Mouse (Mus musculus) stomach, embryonic 16.5 days (tissue): ENCODE results near the gene Angptl7. TPM values are rescaled to one million over a fixed set of nuclear protein-coding genes. Genes with fewer than 3 reads are reported as not detected.

ENCODE experiments used
- ATAC-seq: fragments of 200-750 bp; cut with Nextera tagmentation; 2 replicates; pipeline ENCODE4 v1.8.0; 2017; ENCODE audit warnings: moderate number of reproducible peaks, moderate TSS enrichment; ENCODE audit not compliant: insufficient read depth, low FRiP score
- H3K27ac ChIP-seq: fragments of 300-500 bp; sonication (generic); 2 replicates; pipeline ENCODE4 v1.5.1; 2014; ENCODE audit warnings: low read length
- H3K27me3 ChIP-seq: fragments of 300-500 bp; sonication (generic); 2 replicates; pipeline ENCODE4 v1.6.1; 2014; ENCODE audit warnings: low read length, control low read depth, mixed read lengths; ENCODE audit not compliant: control insufficient read depth, insufficient read depth
- H3K36me3 ChIP-seq: fragments of 300-500 bp; sonication (generic); 2 replicates; pipeline ENCODE4 v1.6.1; 2014; ENCODE audit warnings: low read length; ENCODE audit not compliant: control insufficient read depth, insufficient read depth
- H3K4me1 ChIP-seq: fragments of 300-500 bp; sonication (generic); 2 replicates; pipeline ENCODE4 v1.6.1; 2014; ENCODE audit warnings: low read length, control low read depth, mixed read lengths; ENCODE audit not compliant: control insufficient read depth, insufficient read depth
- H3K4me2 ChIP-seq: fragments of 300-500 bp; sonication (generic); 2 replicates; pipeline ENCODE4 v1.6.1; 2014; ENCODE audit warnings: low read depth, low read length, mixed read lengths
- H3K4me3 ChIP-seq: fragments of 300-500 bp; sonication (generic); replicated peaks from 2 replicates; pipeline ENCODE4 v1.5.1; 2014; ENCODE audit warnings: mild to moderate bottlenecking, low read length
- H3K9ac ChIP-seq: fragments of 300-500 bp; sonication (generic); 2 replicates; pipeline ENCODE4 v1.6.1; 2014; ENCODE audit warnings: low read length
- H3K9me3 ChIP-seq: fragments of 300-500 bp; sonication (generic); replicated peaks from 2 replicates; pipeline ENCODE4 v1.6.1; 2016; ENCODE audit warnings: low read length, control low read depth; ENCODE audit not compliant: control insufficient read depth
- WGBS: fragments of 180-500 bp; shearing (Covaris S2); extraction: QIAGEN DNeasy Blood & Tissue Kit; methylation state at CpG from one replicate; pipeline ENCODE4 v1.1.7; 2014; 5-methylcytosine and 5-hydroxymethylcytosine counted together
- polyA plus RNA-seq: library from polyadenylated mRNA; unstranded; fragments of >200 nt; fragmentation: Nextera tagmentation; extraction: Ambion mirVana; gene quantifications from 2 replicates; pipeline ENCODE4 v1.2.1, GENCODE M21; 2015

Gene Angptl7
- polyA plus RNA-seq, 1 experiment from 2014 or later, result 6.5 TPM

GRCm38 (mm10) chr4:148523538-148523937 is 23.3 kb upstream of the Angptl7 start:
- H3K9me3 ChIP-seq, result no peaks in the 10 kb centered on the region

DNA sequence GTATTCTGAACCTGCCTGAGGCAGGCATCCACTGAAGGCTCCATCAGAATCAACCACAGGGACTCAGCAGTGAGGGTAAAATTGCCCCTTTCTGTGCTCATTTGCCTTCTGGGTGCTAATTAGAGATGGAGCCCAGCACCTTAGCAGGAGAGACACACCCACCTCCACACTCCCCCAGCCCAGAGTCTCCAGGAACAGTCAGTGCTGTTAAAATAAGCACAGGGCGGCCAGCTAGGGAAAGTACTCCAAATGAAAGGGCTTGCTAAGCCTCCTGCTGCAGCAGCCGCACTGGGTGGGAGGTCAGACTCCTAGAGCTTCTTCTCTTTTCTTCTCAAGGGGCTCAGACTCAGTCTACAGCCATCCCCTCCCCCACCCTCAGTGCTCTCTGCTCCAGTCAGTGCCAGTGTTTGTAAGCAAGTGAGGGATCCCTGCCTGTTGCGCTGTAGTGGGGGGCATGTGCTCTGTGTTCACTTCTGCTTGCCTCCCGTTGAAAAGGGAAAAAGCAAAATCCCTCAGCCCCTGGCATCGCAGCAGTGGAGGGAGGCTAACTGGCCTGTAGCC is 18.1 kb upstream of the Angptl7 start:
- Histone ChIP-seq H3K4me1 (no peaks in the 10 kb centered on the region), H3K36me3 (peaks cover 13% of the 10 kb centered on the region)

More at GRCm38 (mm10) chr4:148523538-148523937, 23.3 kb upstream of the Angptl7 start:
- Histone ChIP-seq H3K4me1 (no peaks in the 10 kb centered on the region), H3K4me3 (no peak overlapping the region), H3K36me3 (peaks cover 28% of the 10 kb centered on the region), H3K9ac (no peak overlapping the region), H3K27ac (no peak overlapping the region), H3K4me2 (no peak overlapping the region), H3K27me3 (no peaks in the 10 kb centered on the region)
- WGBS, result 80% methylated on average over 7 of the region's 7 CpGs
- no peak for ATAC-seq

GRCm38 (mm10) chr4:148517809-148518208 is 17.5 kb upstream of the Angptl7 start:
- Histone ChIP-seq H3K9ac (no peak overlapping the region), H3K9me3 (no peaks in the 10 kb centered on the region), H3K27me3 (no peaks in the 10 kb centered on the region), H3K4me1 (no peaks in the 10 kb centered on the region), H3K36me3 (peaks cover 13% of the 10 kb centered on the region), H3K4me2 (no peak overlapping the region), H3K27ac (no peak overlapping the region), H3K4me3 (no peak overlapping the region)
- 68% methylated on average over 4 of the region's 4 CpGs for WGBS
- no peak for ATAC-seq

More for the DNA sequence above, 18.1 kb upstream of the Angptl7 start:
- H3K27me3 ChIP-seq, result no peaks in the 10 kb centered on the region
- WGBS, result 44% methylated on average over 5 of the region's 5 CpGs
- H3K9me3 ChIP-seq, result no peaks in the 10 kb centered on the region
- H3K4me2 ChIP-seq, result no peak overlapping the region
- no peak overlapping the region for H3K27ac ChIP-seq
- no peak overlapping the region for H3K4me3 ChIP-seq
- H3K9ac ChIP-seq, result no peak overlapping the region
- ATAC-seq, result no peak

DNA sequence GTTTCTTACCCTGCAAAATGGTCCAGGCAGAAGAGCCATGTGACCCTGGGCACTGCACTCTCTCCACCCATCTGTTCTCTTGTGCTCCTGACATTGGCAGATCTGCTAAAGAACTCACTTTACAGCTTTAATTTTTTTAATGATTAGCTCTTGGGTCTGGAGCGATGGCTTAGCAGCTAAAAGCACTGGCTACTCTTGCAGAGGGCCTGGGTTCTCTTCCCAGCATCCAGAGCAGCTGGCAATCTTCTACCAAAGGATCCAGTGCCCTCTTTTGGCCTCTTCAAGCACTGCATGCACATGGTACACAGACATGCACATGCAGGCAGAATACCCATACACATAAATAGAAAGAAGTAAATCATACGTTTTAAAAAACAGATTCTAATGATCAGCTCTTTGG is 15.1 kb upstream of the Angptl7 start:
- no peak for ATAC-seq
- H3K4me3 ChIP-seq, result no peak overlapping the region
- no peak overlapping the region for H3K27ac ChIP-seq
- no peak overlapping the region for H3K4me2 ChIP-seq
- no peaks in the 10 kb centered on the region for H3K4me1 ChIP-seq
- 91% methylated on average over 2 of the region's 2 CpGs for WGBS
- no peak overlapping the region for H3K9ac ChIP-seq
- no peaks in the 10 kb centered on the region for H3K27me3 ChIP-seq
- peaks cover 7% of the 10 kb centered on the region; the same call in 1 of the 2 replicates for H3K36me3 ChIP-seq
- H3K9me3 ChIP-seq, result no peaks in the 10 kb centered on the region

GRCm38 (mm10) chr4:148513021-148513559 is 12.8 kb upstream of the Angptl7 start:
- Histone ChIP-seq H3K4me3 (no peak overlapping the region), H3K4me1 (no peaks in the 10 kb centered on the region), H3K27me3 (no peaks in the 10 kb centered on the region), H3K9ac (no peak overlapping the region), H3K27ac (no peak overlapping the region), H3K9me3 (no peaks in the 10 kb centered on the region), H3K36me3 (peaks cover 7% of the 10 kb centered on the region; the same call in 1 of the 2 replicates), H3K4me2 (no peak overlapping the region)
- ATAC-seq, result no peak; the same call in 1 of the 2 replicates
- WGBS, result 62% methylated on average over 6 of the region's 6 CpGs

DNA sequence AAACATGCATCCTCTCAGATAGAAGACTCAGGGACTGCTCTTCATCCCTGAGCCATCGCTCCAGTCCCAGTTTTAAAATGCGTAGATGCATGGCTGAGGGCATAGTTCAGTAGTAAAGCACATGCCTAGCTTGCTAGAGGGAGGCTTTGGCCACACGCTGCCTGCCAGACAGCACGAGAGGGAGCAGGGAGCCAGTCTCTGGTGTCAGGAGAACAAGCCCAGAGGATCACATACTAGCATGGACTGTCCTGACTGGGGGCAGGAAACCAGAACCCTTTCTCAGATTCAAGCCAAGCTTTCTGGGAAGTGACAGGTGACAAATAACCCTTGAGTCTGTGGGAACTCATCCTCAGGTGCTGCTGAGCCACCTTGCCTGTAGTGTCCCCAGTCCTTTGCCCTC is 11.1 kb upstream of the Angptl7 start:
- Histone ChIP-seq H3K9ac (no peak overlapping the region), H3K4me1 (no peaks in the 10 kb centered on the region), H3K27me3 (no peaks in the 10 kb centered on the region), H3K4me3 (no peak overlapping the region), H3K27ac (no peak overlapping the region), H3K4me2 (no peak overlapping the region), H3K36me3 (0 out of 2 replicates have a peak, but pooled peaks cover 7% of the 10 kb centered on the region), H3K9me3 (no peaks in the 10 kb centered on the region)
- WGBS, result 93% methylated on average over 4 of the region's 4 CpGs
- no peak for ATAC-seq

GRCm38 (mm10) chr4:148510691-148511090 is 10.4 kb upstream of the Angptl7 start:
- Histone ChIP-seq H3K9ac (no peak overlapping the region), H3K4me3 (no peak overlapping the region), H3K4me2 (no peak overlapping the region), H3K27ac (no peak overlapping the region), H3K36me3 (0 out of 2 replicates have a peak, but pooled peaks cover 7% of the 10 kb centered on the region), H3K9me3 (no peaks in the 10 kb centered on the region), H3K4me1 (no peaks in the 10 kb centered on the region), H3K27me3 (no peaks in the 10 kb centered on the region)
- no peak for ATAC-seq
- 78% methylated on average over 4 of the region's 4 CpGs for WGBS

GRCm38 (mm10) chr4:148509450-148510084 is 9.3 kb upstream of the Angptl7 start:
- Histone ChIP-seq H3K4me2 (no peak overlapping the region), H3K27ac (no peak overlapping the region), H3K4me1 (no peaks in the 10 kb centered on the region), H3K9ac (no peak overlapping the region), H3K27me3 (no peaks in the 10 kb centered on the region), H3K36me3 (no peaks in the 10 kb centered on the region), H3K4me3 (no peak overlapping the region), H3K9me3 (no peaks in the 10 kb centered on the region)
- 81% methylated on average over 8 of the region's 8 CpGs for WGBS
- no peak for ATAC-seq

- WGBS, result 95% methylated on average over 14 of the region's 14 CpGs
- no peaks in the 10 kb centered on the region for H3K4me1 ChIP-seq
- no peaks in the 10 kb centered on the region for H3K9me3 ChIP-seq
- no peak overlapping the region for H3K9ac ChIP-seq
- H3K27ac ChIP-seq, result no peak overlapping the region
- ATAC-seq, result no peak
- H3K4me2 ChIP-seq, result no peak overlapping the region
- no peaks in the 10 kb centered on the region for H3K27me3 ChIP-seq
- H3K4me3 ChIP-seq, result no peak overlapping the region
- no peaks in the 10 kb centered on the region for H3K36me3 ChIP-seq
Observed at GRCm38 (mm10) chr4:148508084-148508849, 8.0 kb upstream of the Angptl7 start.
